In the genomic region with DNA sequence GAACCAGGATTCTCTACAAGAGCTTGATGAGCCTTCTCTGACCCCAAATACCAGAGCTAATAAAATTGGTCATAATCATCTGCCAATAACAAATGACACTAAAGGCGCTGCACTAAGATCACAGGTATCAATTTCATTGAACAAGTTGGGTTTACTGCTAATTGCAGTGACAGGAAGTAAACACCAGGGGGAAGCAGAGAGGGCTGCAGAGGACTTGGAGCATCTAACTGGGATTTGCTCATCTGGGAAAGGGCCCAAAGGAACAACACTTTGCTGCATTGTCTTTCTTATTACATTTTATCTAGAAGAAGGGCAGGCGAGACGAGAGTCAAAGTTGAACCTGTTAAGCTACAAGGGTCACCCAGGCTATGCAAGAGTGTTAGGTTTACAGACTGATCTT, we compare ENCODE assay signal across 9 mouse cellular contexts. TPM values are rescaled to one million over a fixed set of nuclear protein-coding genes. Genes with fewer than 3 reads are reported as not detected.
DNase-seq lines count a peak whose midpoint lies in the region; TF ChIP-seq lines count a peak whose summit lies in the region.
"Had no signal": no experiment of that assay in that cellular context is flagged by ENCODE, and none has a peak within 500 bp of the region (broad histone marks: within the 10 kb centered on the region; RNA-seq: fewer than 3 reads in every experiment).

No protein-coding gene starts in this region.

- peaks cover 8% of the 10 kb centered on the region for H3K36me3 ChIP-seq in heart, adult 2 months (ENCODE audit: control insufficient read depth, insufficient read depth, low read length)
- H3K36me3 ChIP-seq in heart, embryonic 10.5 days: peaks cover 87% of the 10 kb centered on the region
- peaks cover 17% of the 10 kb centered on the region; the same call in 1 of the 2 replicates for H3K36me3 ChIP-seq in ES-E14 (ENCODE audit: control insufficient read depth, insufficient read depth, low read length, poor library complexity, severe bottlenecking)

- intact Hi-C loops in heart, adult 2 months (cut with DNase I): loop anchor here (2.0 to 10.0 kb wide), 3 partner anchors 64 to 236 kb away; partner anchors contain the start of genes Plekhb1 and Ucp2
- intact Hi-C loops in gastrocnemius, postnatal 14 days (cut with DNase I; ENCODE audit: low total_unique reads): no loop called here

- H3K79me2 ChIP-seq in heart, adult 2 months (replicated peaks; ENCODE audit: control insufficient read depth, insufficient read depth, low read length): no peaks in the 10 kb centered on the region

- in situ Hi-C loops in ES-E14 (cut with MboI; ENCODE audit: low sequenced_read_pairs in 2 of 2, unreplicated experiment in 2 of 2): no loop called here

- no peak overlapping the region for H3K27ac ChIP-seq in heart, adult 2 months
- no peak overlapping the region for H3K27ac ChIP-seq in heart, embryonic 10.5 days
- H3K27ac ChIP-seq in ES-E14 (ENCODE audit: insufficient read depth, low read depth, low read length, poor library complexity, severe bottlenecking): no peak overlapping the region
- H3K27ac ChIP-seq: embryonic facial prominence, embryonic 12.5 days had no signal

- H3K9me3 ChIP-seq in heart, embryonic 10.5 days: no peaks in the 10 kb centered on the region
- no peaks in the 10 kb centered on the region for H3K9me3 ChIP-seq in ES-E14 (ENCODE audit: control insufficient read depth, insufficient read depth, low read depth, low read length)
- H3K9me3 ChIP-seq: embryonic facial prominence, embryonic 12.5 days had no signal

- no peak overlapping the region for H3K9ac ChIP-seq in heart, adult 2 months (ENCODE audit: low read depth, low read length)
- H3K9ac ChIP-seq in ES-E14 (ENCODE audit: insufficient read depth, low read depth, low read length, poor library complexity, severe bottlenecking): no peak overlapping the region
- H3K9ac ChIP-seq: embryonic facial prominence, embryonic 12.5 days had no signal

- 0 out of 2 replicates have a peak, but pooled peaks have one; percentile 38 for TF ChIP-seq EP300 in heart, adult 2 months (IDR thresholded peaks at IDR 0.05; ENCODE audit: insufficient read depth, low read depth, low read length)

- peak; percentile 39 to 56 for DNase-seq in heart, adult 2 months
- no peak for DNase-seq in heart, embryonic 10.5 days (ENCODE audit: low spot score)
- peak; percentile 39 for DNase-seq in ES-E14 (ENCODE audit: low read depth, low spot score)
- peak; percentile 15 for DNase-seq in cerebellum, adult 11-12 months
- DNase-seq in gastrocnemius, postnatal 14 days: peak; percentile 58
- DNase-seq in layer of hippocampus, postnatal 10 days (ENCODE audit: low spot score in 2 of 2): peak; percentile 60 to 61
- peak; percentile 53 for DNase-seq in mesoderm, embryonic 11.5 days (ENCODE audit: low read depth, low spot score)
- DNase-seq in testis, postnatal 10 days (ENCODE audit: low spot score): peak; percentile 70

- no peaks in the 10 kb centered on the region for H3K27me3 ChIP-seq in heart, adult 2 months (ENCODE audit: control insufficient read depth, insufficient read depth, low read length)
- H3K27me3 ChIP-seq in heart, embryonic 10.5 days (ENCODE audit: insufficient read depth, poor library complexity, severe bottlenecking): no peaks in the 10 kb centered on the region
- H3K27me3 ChIP-seq: embryonic facial prominence, embryonic 12.5 days had no signal

- WGBS in heart, adult 2 months: 18% methylated on average over 3 of the region's 3 CpGs
- 57% methylated on average over 3 of the region's 3 CpGs for WGBS in heart, embryonic 10.5 days

- no peak overlapping the region for H3K4me3 ChIP-seq in heart, adult 2 months
- H3K4me3 ChIP-seq in heart, embryonic 10.5 days: no peak overlapping the region
- no peak overlapping the region for H3K4me3 ChIP-seq in ES-E14 (ENCODE audit: insufficient read depth in 1 of 2, low read depth in 1 of 2, low read length in 2 of 2, poor library complexity in 1 of 2, severe bottlenecking in 1 of 2)
- H3K4me3 ChIP-seq: embryonic facial prominence, embryonic 12.5 days had no signal

- TF ChIP-seq CTCF in heart, adult 2 months (IDR thresholded peaks at IDR 0.05): no peak; the same call in 1 of the 2 replicates

- no peak for TF ChIP-seq POLR2A in heart, adult 2 months (IDR thresholded peaks at IDR 0.05; ENCODE audit: insufficient read depth, low read depth, low read length)

- H3K4me1 ChIP-seq in heart, adult 2 months (ENCODE audit: control insufficient read depth, insufficient read depth, low read length): peaks cover 11% of the 10 kb centered on the region
- H3K4me1 ChIP-seq in heart, embryonic 10.5 days: 0 out of 2 replicates have a peak, but pooled peaks cover 5% of the 10 kb centered on the region
- H3K4me1 ChIP-seq in ES-E14 (ENCODE audit: control insufficient read depth in 2 of 2, insufficient read depth in 2 of 2, low read length in 2 of 2, poor library complexity in 1 of 2): peaks cover 5 to 6% of the 10 kb centered on the region in 2 experiments; a peak in 2 of 4 replicates
- H3K4me1 ChIP-seq: embryonic facial prominence, embryonic 12.5 days had no signal

TF ChIP-seq in ES-E14, 5 proteins besides CTCF, POLR2A, EP300 and RAD21:
- peak; percentile 45; the same call in 1 of the 2 replicates for TF ChIP-seq ZC3H11A (IDR thresholded peaks at IDR 0.05; ENCODE audit: borderline replicate concordance, low read depth, low read length)
- no peak for TF ChIP-seq CHD2 (IDR thresholded peaks at IDR 0.05; ENCODE audit: low read depth, low read length)
TF ChIP-seq in ES-E14: peak in this region for 1.

RNA-seq across cellular contexts. Expression of gene Ucp3, which starts 43.7 kb away (rescaled TPM):
- 10 to 100 TPM; 33.7 to 39.4 TPM for total RNA-seq in heart, adult 2 months (2021)
- 39.0 and 39.1 TPM in 2 replicates for polyA plus RNA-seq in heart, adult 2 months (2012; rRNA removed)
- polyA plus RNA-seq in heart, embryonic 10.5 days (2016; fragmentation: Nextera tagmentation; extraction: Ambion mirVana): 0.05 and 0.14 TPM in 2 replicates
- total RNA-seq in ES-E14 (2012; rRNA removed): not detected in 2 replicates
- total RNA-seq in gastrocnemius, postnatal 14 days (2021): 100 to 1,000 TPM in 1 of 2 experiments, 10 to 100 TPM in 1; 58.1 to 197 TPM
- 1 to 10 TPM in 1 of 2 experiments, under 1 TPM in 1; 0.65 to 1.3 TPM for total RNA-seq in layer of hippocampus, postnatal 10 days (2021)
- polyA plus RNA-seq: embryonic facial prominence, embryonic 12.5 days had no signal

RNA-seq across cellular contexts. Expression of gene Ppme1, which starts 57.0 kb away (rescaled TPM):
- total RNA-seq in heart, adult 2 months (2021): 10 to 100 TPM; 32.5 to 35.8 TPM
- polyA plus RNA-seq in heart, adult 2 months (2012; rRNA removed): 80.7 and 118 TPM in 2 replicates
- polyA plus RNA-seq in heart, embryonic 10.5 days (2016; fragmentation: Nextera tagmentation; extraction: Ambion mirVana): 68.2 and 74.8 TPM in 2 replicates
- 31.4 and 34.8 TPM in 2 replicates for total RNA-seq in ES-E14 (2012; rRNA removed)
- 10 to 100 TPM; 25.1 to 26.8 TPM for total RNA-seq in gastrocnemius, postnatal 14 days (2021)
- total RNA-seq in layer of hippocampus, postnatal 10 days (2021): 100 to 1,000 TPM; 120 to 123 TPM

RNA-seq across cellular contexts. Expression of gene C2cd3, which starts 57.1 kb away (rescaled TPM):
- 1 to 10 TPM; 7.0 to 8.4 TPM for total RNA-seq in heart, adult 2 months (2021)
- 6.6 and 8.5 TPM in 2 replicates for polyA plus RNA-seq in heart, adult 2 months (2012; rRNA removed)
- polyA plus RNA-seq in heart, embryonic 10.5 days (2016; fragmentation: Nextera tagmentation; extraction: Ambion mirVana): 20.1 and 22.9 TPM in 2 replicates
- total RNA-seq in ES-E14 (2012; rRNA removed): 10.9 and 12.5 TPM in 2 replicates
- 1 to 10 TPM; 5.5 to 6.0 TPM for total RNA-seq in gastrocnemius, postnatal 14 days (2021)
- 10 to 100 TPM; 15.2 to 18.5 TPM for total RNA-seq in layer of hippocampus, postnatal 10 days (2021)

Comparison
In these comparisons a context has a peak if more than half of its experiments do, and no peak if none do; other contexts are left out.
1. RNA of gene Ucp3, which starts 43.7 kb away (total RNA-seq): 58.1 to 197 TPM in gastrocnemius, postnatal 14 days and 33.7 to 39.4 TPM in heart, adult 2 months; 0.65 to 1.3 TPM in layer of hippocampus, postnatal 10 days and not detected in ES-E14; every median in the first group is over 10 times any median in the second.